2 mouse cellular contexts compared by ENCODE assay signal in the genomic region with DNA sequence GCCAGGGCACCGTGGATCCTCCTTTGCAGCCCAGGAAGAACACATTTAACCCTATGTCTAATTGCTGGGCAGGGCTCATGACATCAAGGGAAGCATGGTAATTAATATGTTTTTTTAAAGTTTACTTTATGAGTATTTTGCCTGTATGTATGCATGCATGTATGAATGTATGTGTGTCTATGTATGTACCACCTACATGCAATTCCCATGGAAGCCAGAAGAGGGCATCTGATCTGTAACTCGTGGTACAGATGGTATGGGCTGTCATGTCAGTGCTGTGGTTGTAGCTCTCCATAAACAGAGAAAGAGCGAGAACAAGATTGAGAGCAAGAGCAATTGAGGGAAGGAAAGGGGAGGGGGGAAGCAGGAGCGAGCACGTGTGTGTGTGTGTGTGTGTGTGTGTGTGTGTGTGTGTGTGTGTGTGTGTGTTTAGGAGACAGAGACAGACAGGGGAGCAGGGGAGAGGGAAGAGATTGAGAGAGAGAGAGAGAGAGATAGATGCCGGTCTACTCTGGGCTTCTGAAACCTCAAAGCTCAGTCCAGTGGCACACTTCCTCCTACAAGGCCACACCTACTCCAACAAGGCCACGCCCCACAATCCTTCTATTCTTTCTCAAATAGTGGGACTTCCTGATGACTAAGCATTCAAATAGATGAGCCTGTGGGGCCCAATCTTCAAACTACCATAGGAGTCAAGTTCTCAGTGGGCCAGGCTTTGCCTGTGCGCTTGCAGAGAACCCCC.
TF ChIP-seq lines count a peak whose summit lies in the region.

No protein-coding gene starts in this region.

TF ChIP-seq in CH12.LX, 34 proteins besides CTCF, POLR2A, EP300 and RAD21:
- TF ChIP-seq MAFK (IDR thresholded peaks at IDR 0.05; ENCODE audit: insufficient replicate concordance, low read length) (peak; percentile 30; the same call in 1 of the 2 replicates), MYC (IDR thresholded peaks at IDR 0.05; ENCODE audit: low read depth, low read length) (no peak)

TF ChIP-seq in MEL, 35 proteins besides CTCF, POLR2A, EP300 and RAD21:
- no peak for TF ChIP-seq GATA1 (IDR thresholded peaks at IDR 0.05; ENCODE audit: low read depth, low read length)
- no peak for TF ChIP-seq TCF12 (IDR thresholded peaks at IDR 0.05; ENCODE audit: low read depth, low read length)
- peak; percentile 42 for TF ChIP-seq ELF1 (IDR thresholded peaks at IDR 0.05; ENCODE audit: low read depth, low read length)
- no peak for TF ChIP-seq ZMIZ1 (IDR thresholded peaks at IDR 0.05; ENCODE audit: low read depth, low read length)
- no peak for TF ChIP-seq USF2 (IDR thresholded peaks at IDR 0.05; ENCODE audit: borderline replicate concordance in 1 of 2, insufficient read depth in 1 of 2, low read depth in 1 of 2, low read length in 2 of 2)
- 0 out of 2 replicates have a peak, but pooled peaks have one; percentile 20 for TF ChIP-seq TBP (IDR thresholded peaks at IDR 0.05; ENCODE audit: low read depth, low read length)
- TF ChIP-seq UBTF (IDR thresholded peaks at IDR 0.05; ENCODE audit: borderline replicate concordance, insufficient read depth, low read depth, low read length): no peak
- TF ChIP-seq SMC3 (IDR thresholded peaks at IDR 0.05; ENCODE audit: low read depth, low read length): peak; percentile 42
- TF ChIP-seq MAZ (IDR thresholded peaks at IDR 0.05; ENCODE audit: low read depth, low read length): no peak
- TF ChIP-seq MXI1 (IDR thresholded peaks at IDR 0.05; ENCODE audit: low read depth, low read length): no peak
- TF ChIP-seq ZC3H11A (IDR thresholded peaks at IDR 0.05; ENCODE audit: low read depth, low read length): peak; percentile 23; the same call in 1 of the 2 replicates
- TF ChIP-seq HCFC1 (IDR thresholded peaks at IDR 0.05; ENCODE audit: low read depth, low read length): no peak
- TF ChIP-seq ZKSCAN1 (IDR thresholded peaks at IDR 0.05; ENCODE audit: low read depth, low read length): no peak
- peak; percentile 93 for TF ChIP-seq JUND (IDR thresholded peaks at IDR 0.05; ENCODE audit: low read depth, low read length)
TF ChIP-seq in MEL: peak in this region for 5.
